Mouse (Mus musculus): Measurements from ENCODE around the gene March7.

March7 gene

DNA sequence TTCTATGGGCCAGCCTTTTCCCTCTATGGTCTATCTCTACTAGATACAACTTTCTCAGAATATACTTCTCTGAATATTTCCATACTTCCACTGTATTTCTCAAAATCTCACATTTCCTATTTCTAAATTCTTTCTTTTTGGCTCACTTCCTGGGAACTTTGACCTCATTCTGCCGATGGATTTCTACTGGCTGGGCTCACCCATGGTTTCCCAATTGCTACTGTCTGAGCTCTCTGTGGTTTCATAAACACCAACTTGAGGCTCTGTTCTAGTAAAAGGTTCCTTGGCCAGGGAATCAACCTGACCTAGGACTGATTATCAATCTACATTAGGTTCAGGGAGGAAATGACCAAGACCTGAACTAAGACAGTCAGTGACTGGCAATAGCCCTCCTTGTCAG is 79.8 kb downstream of the March7 start:
- DNase-seq: no peak

DNA sequence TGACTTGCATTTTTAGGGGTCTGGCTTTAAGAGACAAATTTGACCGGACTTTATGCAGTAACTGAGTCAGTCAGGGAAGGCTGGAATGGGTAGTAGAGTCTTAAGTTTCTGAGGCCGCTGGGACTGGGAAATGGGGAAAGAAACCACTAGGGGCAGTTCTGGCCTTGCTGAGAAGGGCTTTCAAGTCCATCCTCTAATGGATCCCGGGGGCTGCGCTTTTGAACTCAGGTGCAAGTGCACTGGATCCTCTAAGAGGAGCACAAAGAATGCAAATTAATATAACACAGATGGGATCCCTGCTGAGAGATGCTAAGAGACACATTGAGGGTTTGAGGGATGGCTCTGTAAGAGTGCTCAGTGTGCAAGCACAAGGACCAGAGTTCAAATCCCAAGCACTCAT is 81.7 kb downstream of the March7 start:
- no peak for DNase-seq

DNA sequence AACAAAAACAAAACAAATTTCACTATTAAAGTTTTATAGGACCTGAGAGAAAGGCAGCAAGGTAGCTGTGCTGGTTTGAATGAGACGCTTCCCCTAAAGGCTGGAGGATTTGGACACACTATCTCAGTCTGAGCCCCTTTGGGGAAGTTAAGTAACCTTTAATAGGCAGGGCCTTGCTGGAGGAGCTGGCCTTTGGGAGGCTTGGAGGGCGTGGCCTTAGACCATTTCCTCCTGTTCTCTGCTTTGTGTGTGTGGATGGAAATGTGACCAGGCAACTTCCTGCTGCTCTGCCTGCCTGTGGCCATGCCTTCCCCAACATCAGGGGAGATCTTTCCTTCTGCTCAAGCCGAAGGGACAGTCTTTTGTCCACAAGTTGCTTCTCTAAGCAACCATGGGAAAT is 88.6 kb downstream of the March7 start:
- DNase-seq: no peak

DNA sequence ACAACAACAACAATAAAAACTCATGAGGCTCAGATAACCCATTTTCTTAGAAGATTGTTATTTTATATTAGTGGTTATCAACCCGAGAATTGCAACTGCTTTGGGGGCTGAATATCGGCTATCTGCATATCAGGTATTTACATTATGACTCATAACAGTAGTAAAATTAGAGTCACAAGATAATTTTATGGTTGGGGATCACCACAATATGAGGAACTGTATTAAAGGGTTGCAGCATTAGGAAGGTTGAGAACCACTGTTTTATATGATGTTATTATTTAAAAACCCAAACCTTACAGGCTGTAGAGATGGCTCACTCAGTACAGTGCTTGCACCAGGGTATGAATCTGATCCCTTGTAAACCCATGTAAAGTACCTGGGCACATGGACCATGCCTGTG is 89.6 kb downstream of the March7 start:
- no peak for DNase-seq
